Comparison of ENCODE assay signal across 8 mouse cellular contexts in the genomic region with DNA sequence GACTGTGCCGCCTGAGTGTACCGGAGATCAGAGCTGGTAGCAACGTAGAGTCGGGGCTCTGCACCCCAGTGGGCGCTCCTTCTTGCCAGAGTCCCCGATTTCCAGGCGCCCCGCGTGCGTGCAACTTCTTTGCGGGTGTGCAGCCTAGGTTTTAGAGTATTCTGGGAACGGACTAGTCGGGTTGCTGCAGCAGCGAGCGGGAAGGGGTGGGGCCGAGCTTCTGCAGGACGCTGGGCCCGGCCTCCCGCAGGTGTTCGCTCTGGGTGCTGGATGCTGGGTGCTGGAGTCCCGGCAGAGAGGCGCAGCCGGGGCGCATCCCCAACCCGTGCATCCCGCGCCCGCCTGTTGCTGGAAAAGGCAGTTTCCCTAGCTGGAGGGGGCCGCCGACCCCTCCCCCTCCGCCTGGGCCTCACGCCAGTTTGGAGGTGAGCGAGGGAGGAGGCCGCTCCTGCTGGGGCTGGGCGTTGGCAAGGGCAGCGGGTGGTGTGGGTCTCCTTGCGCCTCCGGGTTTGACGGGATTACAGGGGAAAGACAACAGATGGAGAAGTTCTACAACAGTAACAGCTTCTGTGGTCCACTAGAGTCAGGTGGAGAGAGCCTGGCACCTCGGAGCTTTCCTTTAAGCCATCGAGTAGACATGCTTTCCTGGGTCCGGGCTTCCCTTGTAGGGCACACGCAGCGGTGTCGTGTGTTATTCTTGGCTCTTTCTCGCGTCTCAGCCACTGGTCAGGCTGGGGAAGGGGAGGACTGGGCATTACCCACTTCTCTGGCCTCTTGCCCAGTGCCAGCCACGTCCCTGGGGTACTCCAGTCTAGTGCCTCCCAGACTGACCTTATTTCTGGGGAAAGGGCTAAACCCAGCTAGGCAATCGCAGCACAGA. TPM values are rescaled to one million over a fixed set of nuclear protein-coding genes. Genes with fewer than 3 reads are reported as not detected.
DNase-seq lines count a peak whose midpoint lies in the region; ATAC-seq lines count a peak whose summit lies in the region.

No protein-coding gene starts in this region.

- ATAC-seq in lung, embryonic 15.5 days (ENCODE audit: borderline replicate concordance, extremely low read depth, low FRiP score, low TSS enrichment), result peak; percentile 12; the same call in 1 of the 2 replicates
- ATAC-seq in stomach, embryonic 15.5 days (ENCODE audit: insufficient read depth, low FRiP score, low read depth), result no peak

- peak overlapping the region; percentile 70 for H3K9ac ChIP-seq in lung, embryonic 15.5 days
- H3K9ac ChIP-seq in stomach, embryonic 15.5 days, result peak overlapping the region; percentile 78

- H3K4me3 ChIP-seq in lung, embryonic 15.5 days, result peak overlapping the region; percentile 70
- H3K4me3 ChIP-seq in stomach, embryonic 15.5 days (replicated peaks), result peak overlapping the region; percentile 65

- DNase-seq in ovary, postnatal 36 days (ENCODE audit: low spot score), result peak; percentile 59
- DNase-seq in ovary, postnatal 14 days (ENCODE audit: low spot score), result no peak
- peak; percentile 81 for DNase-seq in cerebellum, adult 9-11 months
- peak; percentile 45 for DNase-seq in heart, adult 8-10 months (ENCODE audit: low spot score)
- peak; percentile 67 for DNase-seq in kidney, adult 18-20 months
- no peak for DNase-seq in right cerebral cortex, adult 2 months (ENCODE audit: low spot score in 2 of 2)

- peak overlapping the region; percentile 95 for H3K4me2 ChIP-seq in lung, embryonic 15.5 days
- peak overlapping the region; percentile 92 for H3K4me2 ChIP-seq in stomach, embryonic 15.5 days

- H3K27ac ChIP-seq in lung, embryonic 15.5 days, result peak overlapping the region; percentile 87
- H3K27ac ChIP-seq in stomach, embryonic 15.5 days, result peak overlapping the region; percentile 80

- WGBS in lung, embryonic 15.5 days, result 2% methylated on average over 49 of the region's 49 CpGs
- 2% methylated on average over 49 of the region's 49 CpGs for WGBS in stomach, embryonic 15.5 days

- H3K4me1 ChIP-seq in lung, embryonic 15.5 days, result peaks cover 65% of the 10 kb centered on the region
- H3K4me1 ChIP-seq in stomach, embryonic 15.5 days, result peaks cover 28% of the 10 kb centered on the region

- H3K9me3 ChIP-seq in lung, embryonic 15.5 days, result no peaks in the 10 kb centered on the region
- H3K9me3 ChIP-seq in stomach, embryonic 15.5 days, result no peaks in the 10 kb centered on the region

- H3K27me3 ChIP-seq in lung, embryonic 15.5 days, result peaks cover 16% of the 10 kb centered on the region; the same call in 1 of the 2 replicates
- no peaks in the 10 kb centered on the region for H3K27me3 ChIP-seq in stomach, embryonic 15.5 days (replicated peaks)

- H3K36me3 ChIP-seq in lung, embryonic 15.5 days, result peaks cover 13% of the 10 kb centered on the region
- no peaks in the 10 kb centered on the region for H3K36me3 ChIP-seq in stomach, embryonic 15.5 days

RNA-seq across cellular contexts. Expression of a gene that starts 0.8 kb away (rescaled TPM):
- total RNA-seq in heart, adult 8-10 months (2022), result 10 to 100 TPM; 20.5 to 35.2 (median 28.1) TPM
- polyA plus RNA-seq in lung, embryonic 15.5 days (2015; fragmentation: Nextera tagmentation; extraction: Ambion mirVana), result 86.2 and 92.9 TPM in 2 replicates
- 38.3 and 43.0 TPM in 2 replicates for polyA plus RNA-seq in stomach, embryonic 15.5 days (2015; fragmentation: Nextera tagmentation; extraction: Ambion mirVana)

RNA-seq across cellular contexts. Expression of a gene that starts 21.8 kb away (rescaled TPM):
- 1 to 10 TPM; 5.2 to 7.0 (median 6.4) TPM for total RNA-seq in heart, adult 8-10 months (2022)
- 69.9 and 71.4 TPM in 2 replicates for polyA plus RNA-seq in lung, embryonic 15.5 days (2015; fragmentation: Nextera tagmentation; extraction: Ambion mirVana)
- polyA plus RNA-seq in stomach, embryonic 15.5 days (2015; fragmentation: Nextera tagmentation; extraction: Ambion mirVana), result 59.9 and 60.8 TPM in 2 replicates

RNA-seq across cellular contexts. Expression of a gene that starts 21.8 kb away (rescaled TPM):
- under 1 TPM; 0.11 to 0.47 (median 0.30) TPM for total RNA-seq in heart, adult 8-10 months (2022)
- polyA plus RNA-seq in lung, embryonic 15.5 days (2015; fragmentation: Nextera tagmentation; extraction: Ambion mirVana), result 0.17 and 0.21 TPM in 2 replicates
- polyA plus RNA-seq in stomach, embryonic 15.5 days (2015; fragmentation: Nextera tagmentation; extraction: Ambion mirVana), result 0.14 and 0.18 TPM in 2 replicates

RNA-seq across cellular contexts. Expression of a gene that starts 28.0 kb away (rescaled TPM):
- total RNA-seq in heart, adult 8-10 months (2022), result 10 to 100 TPM in 1 of 4 experiments, 1 to 10 TPM in 3; 7.6 to 12.9 (median 8.9) TPM
- polyA plus RNA-seq in lung, embryonic 15.5 days (2015; fragmentation: Nextera tagmentation; extraction: Ambion mirVana), result 6.3 and 6.5 TPM in 2 replicates
- polyA plus RNA-seq in stomach, embryonic 15.5 days (2015; fragmentation: Nextera tagmentation; extraction: Ambion mirVana), result 2.8 and 3.3 TPM in 2 replicates

RNA-seq across cellular contexts. Expression of a gene that starts 33.6 kb away (rescaled TPM):
- total RNA-seq in heart, adult 8-10 months (2022), result not detected
- 0.14 and 0.28 TPM in 2 replicates for polyA plus RNA-seq in lung, embryonic 15.5 days (2015; fragmentation: Nextera tagmentation; extraction: Ambion mirVana)
- polyA plus RNA-seq in stomach, embryonic 15.5 days (2015; fragmentation: Nextera tagmentation; extraction: Ambion mirVana), result 0.18 TPM in 2 replicates

Comparison
In these comparisons a context has a peak if more than half of its experiments do, and no peak if none do; other contexts are left out.
1. DNase-seq: peak in ovary, postnatal 36 days (single experiment), cerebellum, adult 9-11 months (single experiment), heart, adult 8-10 months (single experiment) and kidney, adult 18-20 months (single experiment); none in ovary, postnatal 14 days (single experiment) and right cerebral cortex, adult 2 months (0 of 2).